20 mouse cellular contexts compared by ENCODE assay signal in the genomic region with DNA sequence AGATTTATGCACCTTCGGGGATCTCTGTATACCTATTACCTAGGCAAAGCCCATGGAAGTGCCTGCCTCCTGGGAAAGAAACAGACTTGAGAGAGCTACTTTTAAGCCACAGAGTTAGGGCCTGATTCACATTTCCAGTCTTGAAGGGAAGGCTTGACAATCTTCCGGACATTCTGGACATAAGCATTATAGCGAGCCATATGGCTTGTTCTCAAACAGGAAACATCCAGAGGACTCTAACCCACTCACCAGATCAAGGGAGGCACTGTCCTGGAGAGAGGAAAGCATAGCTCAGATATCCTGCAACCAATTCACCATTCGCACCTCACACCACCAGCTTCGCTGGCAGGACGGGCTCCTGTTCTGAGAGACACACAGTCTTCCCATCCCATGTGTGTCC.
"Had no signal": no experiment of that assay in that cellular context is flagged by ENCODE, and none has a peak within 500 bp of the region (broad histone marks: within the 10 kb centered on the region; RNA-seq: fewer than 3 reads in every experiment).

No protein-coding gene starts in this region.

- DNase-seq: gastrocnemius, adult 2 months; gastrocnemius, postnatal 10 days; gastrocnemius, postnatal 25 days; heart, adult 2 months; heart, postnatal 14 days; heart, postnatal 4 days; liver; liver, embryonic 13.5 days had no signal

- H3K27ac ChIP-seq: gastrocnemius, adult 2 months; heart, adult 2 months; heart, embryonic 13.5 days; heart, embryonic 15.5 days; hindbrain, embryonic 10.5 days; hindbrain, embryonic 12.5 days; hindbrain, embryonic 14.5 days; intestine, embryonic 15.5 days; limb, embryonic 10.5 days; limb, embryonic 12.5 days; liver, embryonic 13.5 days; liver, embryonic 15.5 days had no signal

- ATAC-seq: hindbrain, embryonic 16.5 days; inflammation-experienced regulatory T-cells, adult 6 months; intestine, embryonic 15.5 days; intestine, postnatal 0 days had no signal

- H3K4me3 ChIP-seq: gastrocnemius, adult 2 months; heart, adult 2 months; heart, embryonic 13.5 days; heart, embryonic 15.5 days; hindbrain, embryonic 10.5 days; hindbrain, embryonic 12.5 days; intestine, embryonic 15.5 days; limb, embryonic 10.5 days; limb, embryonic 12.5 days; liver, embryonic 13.5 days; liver, embryonic 15.5 days had no signal
